Mouse (Mus musculus) liver, embryonic 14.5 days (tissue): ENCODE data around the gene Boll. TPM values are rescaled to one million over a fixed set of nuclear protein-coding genes. Genes with fewer than 3 reads are reported as not detected.

ENCODE experiments used
- ATAC-seq: fragments of 200-750 bp; cut with Nextera tagmentation; 2 replicates; pipeline ENCODE4 v1.8.0; 2017; ENCODE audit warnings: moderate number of reproducible peaks, mild to moderate bottlenecking, moderate library complexity; ENCODE audit not compliant: insufficient read depth
- DNase-seq, 3 experiments: peaks; one replicate each; pipeline ENCODE4 v3.0.0-alpha.2; 2012 to 2013; ENCODE audit warnings: low read depth in 3 of 3, low spot score in 3 of 3
- H3K27ac ChIP-seq: fragments of 300-500 bp; sonication (generic); 2 replicates; pipeline ENCODE4 v1.5.1; 2014; ENCODE audit warnings: moderate library complexity, mild to moderate bottlenecking, control low read depth, inconsistent platforms
- H3K27me3 ChIP-seq: fragments of 300-500 bp; sonication (generic); 2 replicates; pipeline ENCODE4 v1.6.1; 2014; ENCODE audit warnings: mild to moderate bottlenecking, low read length, moderate library complexity; ENCODE audit not compliant: control insufficient read depth, insufficient read depth
- H3K36me3 ChIP-seq: fragments of 300-500 bp; sonication (generic); replicated peaks from 2 replicates; pipeline ENCODE4 v1.6.1; 2014; ENCODE audit warnings: low read depth; ENCODE audit not compliant: control insufficient read depth, insufficient read depth
- H3K4me1 ChIP-seq, 2 experiments: fragments of 200-500 bp in 1 of 2; fragments of 300-500 bp in 1 of 2; sonication (generic) in 1 of 2; replicated peaks; 2 replicates each; pipeline ENCODE4 v1.6.1; 2012 to 2014; ENCODE audit warnings: antibody characterized with exemption in 1 of 2, inconsistent platforms in 1 of 2, low read length in 1 of 2; ENCODE audit not compliant: control insufficient read depth in 2 of 2, insufficient read depth in 2 of 2
- H3K4me2 ChIP-seq: fragments of 300-500 bp; sonication (generic); 2 replicates; pipeline ENCODE4 v1.6.1; 2014; ENCODE audit warnings: low read depth, mild to moderate bottlenecking, control low read depth, moderate library complexity
- H3K4me3 ChIP-seq, 2 experiments: fragments of 200-500 bp in 1 of 2; fragments of 300-500 bp in 1 of 2; sonication (generic) in 1 of 2; 2 replicates each; pipeline ENCODE4 v1.5.1; 2012 to 2014; ENCODE audit warnings: low read depth in 2 of 2, low read length in 2 of 2, mild to moderate bottlenecking in 2 of 2, control low read depth in 1 of 2, inconsistent platforms in 1 of 2, moderate library complexity in 1 of 2; ENCODE audit not compliant: insufficient read depth in 1 of 2
- H3K9ac ChIP-seq: fragments of 300-500 bp; sonication (generic); replicated peaks from 2 replicates; pipeline ENCODE4 v1.6.1; 2014; ENCODE audit warnings: mild to moderate bottlenecking, control low read depth, moderate library complexity
- H3K9me3 ChIP-seq: fragments of 300-500 bp; sonication (generic); 2 replicates; pipeline ENCODE4 v1.6.1; 2016; ENCODE audit warnings: low read length, mixed read lengths; ENCODE audit not compliant: control insufficient read depth
- CTCF ChIP-seq: IDR thresholded peaks from 2 replicates; pipeline ENCODE4 v1.5.1; 2016; ENCODE audit warnings: antibody characterized with exemption, low read depth, control low read depth
- EP300 ChIP-seq: IDR thresholded peaks from 2 replicates; pipeline ENCODE4 v1.6.1; 2016; ENCODE audit warnings: antibody characterized with exemption, low read depth
- WGBS: fragments of 180-500 bp; shearing (Covaris S2); extraction: QIAGEN DNeasy Blood & Tissue Kit; methylation state at CpG from one replicate; pipeline ENCODE4 v1.1.7; 2014; ENCODE audit not compliant: insufficient replicate concordance; 5-methylcytosine and 5-hydroxymethylcytosine counted together
- polyA plus RNA-seq, 2 experiments: library from polyadenylated mRNA; depleted of rRNA in 1 of 2; stranded (reverse) in 1 of 2; unstranded in 1 of 2; fragments of >200 nt; fragmentation: Nextera tagmentation in 1 of 2; extraction: Ambion mirVana in 1 of 2; gene quantifications; 2 replicates each; pipeline versions ENCODE4 v1.2.1 to v1.2.3; 2012 to 2014

The Boll gene
- polyA plus RNA-seq, 2 experiments, result not detected

GRCm38 (mm10) chr1:55213936-55214335 is 149.3 kb downstream of the Boll start:
- peaks cover 0 to 6% of the 10 kb centered on the region in 2 experiments; a peak in 1 of 4 replicates for H3K4me1 ChIP-seq
- no peak overlapping the region for H3K4me3 ChIP-seq
- H3K9me3 ChIP-seq, result no peaks in the 10 kb centered on the region
- no peak overlapping the region for H3K9ac ChIP-seq
- no peak for DNase-seq
- TF ChIP-seq CTCF (no peak), EP300 (no peak)
- no peak overlapping the region for H3K27ac ChIP-seq
- H3K36me3 ChIP-seq, result no peaks in the 10 kb centered on the region
- 71% methylated on average over 6 of the region's 6 CpGs for WGBS
- no peak overlapping the region for H3K4me2 ChIP-seq
- no peaks in the 10 kb centered on the region for H3K27me3 ChIP-seq
- no peak for ATAC-seq

GRCm38 (mm10) chr1:55213475-55213874 is 149.8 kb downstream of the Boll start:
- H3K4me3 ChIP-seq, result no peak overlapping the region
- H3K9me3 ChIP-seq, result no peaks in the 10 kb centered on the region
- H3K4me1 ChIP-seq, result peaks cover 0 to 6% of the 10 kb centered on the region in 2 experiments; a peak in 2 of 4 replicates
- TF ChIP-seq EP300, result no peak
- no peak for TF ChIP-seq CTCF
- DNase-seq (no peak), ATAC-seq (no peak)
- no peak overlapping the region for H3K9ac ChIP-seq
- H3K27ac ChIP-seq, result no peak overlapping the region
- no peak overlapping the region for H3K4me2 ChIP-seq
- no peaks in the 10 kb centered on the region for H3K27me3 ChIP-seq
- no peaks in the 10 kb centered on the region for H3K36me3 ChIP-seq
- 40% methylated on average over 6 of the region's 6 CpGs for WGBS

- WGBS, result 65% methylated on average over 4 of the region's 4 CpGs
- H3K4me1 ChIP-seq, result peaks cover 0 to 6% of the 10 kb centered on the region in 2 experiments; a peak in 2 of 4 replicates
- TF ChIP-seq CTCF, result no peak
- H3K27me3 ChIP-seq, result no peaks in the 10 kb centered on the region
- DNase-seq, result no peak
- no peak overlapping the region for H3K27ac ChIP-seq
- no peak overlapping the region for H3K4me2 ChIP-seq
- H3K9ac ChIP-seq, result no peak overlapping the region
- no peaks in the 10 kb centered on the region for H3K36me3 ChIP-seq
- H3K4me3 ChIP-seq, result no peak overlapping the region
- H3K9me3 ChIP-seq, result no peaks in the 10 kb centered on the region
- no peak for ATAC-seq
Measured at GRCm38 (mm10) chr1:55212771-55213170, 150.5 kb downstream of the Boll start.

GRCm38 (mm10) chr1:55211081-55211480 is 152.2 kb downstream of the Boll start:
- TF ChIP-seq CTCF (no peak), EP300 (no peak)
- ATAC-seq (no peak), DNase-seq (no peak)
- Histone ChIP-seq H3K9ac (no peak overlapping the region), H3K4me2 (no peak overlapping the region), H3K27me3 (no peaks in the 10 kb centered on the region), H3K9me3 (no peaks in the 10 kb centered on the region), H3K4me1 (peaks cover 0 to 6% of the 10 kb centered on the region in 2 experiments; a peak in 2 of 4 replicates), H3K4me3 (no peak overlapping the region), H3K36me3 (no peaks in the 10 kb centered on the region), H3K27ac (no peak overlapping the region)
- WGBS, result 79% methylated on average over 8 of the region's 8 CpGs

GRCm38 (mm10) chr1:55210202-55210965 is 152.9 kb downstream of the Boll start:
- ATAC-seq, result no peak
- H3K4me1 ChIP-seq, result peaks cover 0 to 6% of the 10 kb centered on the region in 2 experiments; a peak in 2 of 4 replicates
- H3K4me2 ChIP-seq, result peak overlapping the region; percentile 46
- peak in 1 of 3 experiments; percentile 22 for DNase-seq
- no peak overlapping the region for H3K9ac ChIP-seq
- H3K27ac ChIP-seq, result no peak overlapping the region
- H3K36me3 ChIP-seq, result no peaks in the 10 kb centered on the region
- H3K9me3 ChIP-seq, result no peaks in the 10 kb centered on the region
- no peaks in the 10 kb centered on the region for H3K27me3 ChIP-seq
- no peak for TF ChIP-seq EP300
- H3K4me3 ChIP-seq, result no peak overlapping the region
- 27% methylated on average over 12 of the region's 12 CpGs for WGBS
